Mouse (Mus musculus) lung, postnatal 0 days (tissue): Measurements from ENCODE around the gene Mfsd2b.
A peak's percentile ranks its signal among the peaks of the same experiment; 100 is the strongest.

ENCODE experiments used
- CTCF ChIP-seq: IDR thresholded peaks from 2 replicates; pipeline ENCODE4 v1.5.1; 2016; ENCODE audit warnings: antibody characterized with exemption, mild to moderate bottlenecking
- EP300 ChIP-seq: IDR thresholded peaks from 2 replicates; pipeline ENCODE4 v1.6.1; 2016; ENCODE audit warnings: antibody characterized with exemption, mild to moderate bottlenecking, control low read depth

DNA sequence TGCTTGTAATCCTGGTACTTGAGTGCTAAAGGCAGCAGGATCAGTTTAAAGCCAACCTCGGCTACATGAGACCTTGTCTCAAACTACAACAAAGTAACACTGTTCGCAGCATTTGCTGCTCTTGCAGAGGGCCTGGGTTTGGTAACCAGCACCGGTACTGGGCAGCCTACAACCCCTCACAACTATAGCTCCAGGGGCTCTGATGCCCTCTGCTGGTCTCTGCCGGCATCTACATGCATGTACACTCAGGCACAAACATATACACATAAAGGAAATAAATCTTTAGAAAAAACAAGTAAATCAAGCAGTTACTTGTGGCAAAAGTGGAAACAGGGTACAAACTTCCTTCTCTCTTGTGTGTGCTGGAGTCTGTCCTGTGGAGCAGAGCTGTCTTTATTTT lies 11.5 kb downstream of the Mfsd2b start:
- TF ChIP-seq CTCF (peak; percentile 39), EP300 (no peak)
